Mouse (Mus musculus) ovary, adult 2 months (tissue): ENCODE results near the gene Mcfd2. TPM values are rescaled to one million over a fixed set of nuclear protein-coding genes. Genes with fewer than 3 reads are reported as not detected.

Source experiments
- polyA plus RNA-seq: library from polyadenylated mRNA; depleted of rRNA; stranded (reverse); fragments of >200 nt; gene quantifications from 2 replicates; pipeline ENCODE4 v1.2.3, GENCODE M21; 2012; rRNA removed

The Mcfd2 gene
- 120 and 145 TPM in 2 replicates for polyA plus RNA-seq

DNA sequence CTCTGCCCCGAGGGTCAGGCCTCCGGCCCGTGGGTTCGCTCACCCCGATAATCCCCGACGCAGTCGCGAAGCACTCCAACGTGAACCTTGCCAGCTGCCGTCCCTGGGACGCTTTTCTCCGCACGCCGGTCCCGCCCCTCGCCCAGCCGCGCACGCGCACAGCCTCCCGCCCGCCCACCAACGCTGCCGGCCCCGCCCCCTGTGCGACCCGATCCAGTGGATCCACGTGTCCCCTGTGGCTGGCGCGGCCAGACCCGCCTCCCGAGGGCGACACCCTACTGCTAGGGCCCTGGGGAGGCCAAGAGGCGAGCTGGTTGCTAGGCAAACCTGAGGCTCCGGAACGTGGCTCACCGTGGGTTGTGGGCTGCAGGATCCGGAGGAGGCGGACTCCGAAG, at the start of gene Mcfd2:
Gene Mcfd2, minus strand, starts transcription at position 144 of the 395 bp plus-strand sequence.

DNA sequence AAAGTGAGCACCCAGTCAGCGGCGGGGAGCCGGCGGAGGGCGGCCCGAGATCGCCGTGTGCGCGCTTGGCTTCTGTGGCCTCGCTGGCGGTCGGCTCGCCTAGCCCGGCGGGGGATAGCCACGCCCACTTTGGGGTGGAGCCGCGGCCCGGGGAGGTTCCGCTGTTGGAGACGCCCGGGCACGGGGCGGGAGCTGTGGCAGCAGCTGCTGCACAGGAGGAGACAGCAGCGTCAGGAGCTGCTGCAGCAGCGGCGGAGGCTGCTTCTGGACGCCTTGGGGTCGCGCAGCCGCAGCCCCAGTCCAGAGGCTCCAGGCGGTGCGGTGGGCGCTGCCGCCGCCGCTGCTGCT, 16.9 kb upstream of the Mcfd2 start, which contains the start of gene Ttc7:
Gene Ttc7, plus strand, starts transcription at position 181 of the 348 bp plus-strand sequence.

Other genes with a start within 250 kb of the Mcfd2 start
- gene Pigf, start 240.5 kb downstream of the Mcfd2 start, polyA plus RNA-seq = 1.9 and 2.5 TPM in 2 replicates
- gene Cript, start 240.4 kb downstream of the Mcfd2 start, polyA plus RNA-seq = 2.1 and 3.5 TPM in 2 replicates
- gene Socs5, start 158.3 kb downstream of the Mcfd2 start, polyA plus RNA-seq = 12.0 and 17.8 TPM in 2 replicates
- 48.3 and 68.3 TPM in 2 replicates for gene Ttc7, start 17.0 kb upstream of the Mcfd2 start, polyA plus RNA-seq
- not detected in 2 replicates for gene Stpg4, start 161.8 kb upstream of the Mcfd2 start, polyA plus RNA-seq
- 15.0 and 19.8 TPM in 2 replicates for gene Calm2, start 181.0 kb upstream of the Mcfd2 start, polyA plus RNA-seq